Mouse (Mus musculus): ENCODE results near the gene Myh9. TPM values are rescaled to one million over a fixed set of nuclear protein-coding genes. Genes with fewer than 3 reads are reported as not detected.

The Myh9 gene
- polyA plus RNA-seq, 1 experiment from 2014 or later = 31.8 TPM

DNA sequence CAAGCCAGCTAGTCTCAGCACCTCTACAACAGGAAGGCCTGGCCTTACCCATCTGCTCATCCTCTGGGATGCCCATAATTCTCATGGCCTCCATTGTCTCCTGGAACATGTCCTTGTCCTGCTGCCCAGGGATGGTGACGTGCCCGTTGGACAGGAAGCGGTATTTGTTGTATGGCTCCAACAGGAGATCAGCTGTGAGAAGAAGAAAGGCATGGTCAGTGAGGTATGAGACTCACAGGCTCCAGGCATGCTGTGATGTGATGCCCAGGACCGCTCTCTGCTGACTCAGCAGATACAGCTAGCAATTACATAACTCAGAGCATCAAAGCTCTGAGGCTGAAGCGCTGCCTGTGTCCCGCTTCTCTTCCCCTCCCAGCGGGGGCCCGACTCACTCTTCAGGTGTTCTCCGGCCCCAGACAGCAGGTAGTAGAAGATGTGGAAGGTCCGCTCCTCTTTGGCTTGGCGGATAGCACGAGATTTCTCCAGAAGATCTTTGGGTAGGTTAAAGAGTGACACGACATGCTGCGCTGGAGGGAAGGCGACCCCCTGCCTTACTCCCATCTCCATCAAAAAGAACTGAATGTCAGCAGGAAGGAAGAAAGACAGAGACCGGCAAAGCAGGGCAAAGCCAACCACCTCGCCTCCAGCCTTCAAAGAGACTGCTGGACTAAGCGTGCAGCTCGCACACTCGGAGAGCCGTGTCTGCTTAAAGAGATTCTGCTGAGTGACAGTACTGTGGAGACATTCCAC lies 51.1 kb downstream of the Myh9 start:
- no peak for ATAC-seq (replicated peaks; ENCODE audit: insufficient number of reproducible peaks, low FRiP score, low TSS enrichment)
- Histone ChIP-seq H3K27ac (ENCODE audit: low read depth, low read length) (no peak overlapping the region), H3K9ac (ENCODE audit: low read depth, low read length) (no peak overlapping the region), H3K4me2 (no peak overlapping the region), H3K27me3 (ENCODE audit: control insufficient read depth, insufficient read depth, low read length) (no peaks in the 10 kb centered on the region), H3K9me3 (replicated peaks; ENCODE audit: control insufficient read depth, low read length) (no peaks in the 10 kb centered on the region), H3K4me1 (ENCODE audit: control insufficient read depth, insufficient read depth, low read length) (peaks cover 10% of the 10 kb centered on the region), H3K4me3 (ENCODE audit: low read depth, low read length) (no peak overlapping the region), H3K36me3 (ENCODE audit: control insufficient read depth, insufficient read depth, low read length) (peaks cover 32% of the 10 kb centered on the region)
- WGBS (ENCODE audit: insufficient replicate concordance) = 88% methylated on average over 21 of the region's 21 CpGs

- ATAC-seq (replicated peaks; ENCODE audit: insufficient number of reproducible peaks, low FRiP score, low TSS enrichment) = no peak
- 83% methylated on average over 3 of the region's 3 CpGs for WGBS (ENCODE audit: insufficient replicate concordance)
- H3K9ac ChIP-seq (ENCODE audit: low read depth, low read length) = no peak overlapping the region
- H3K9me3 ChIP-seq (replicated peaks; ENCODE audit: control insufficient read depth, low read length) = no peaks in the 10 kb centered on the region
- no peaks in the 10 kb centered on the region for H3K27me3 ChIP-seq (ENCODE audit: control insufficient read depth, insufficient read depth, low read length)
- H3K4me1 ChIP-seq (ENCODE audit: control insufficient read depth, insufficient read depth, low read length) = no peaks in the 10 kb centered on the region
- no peak overlapping the region for H3K27ac ChIP-seq (ENCODE audit: low read depth, low read length)
- no peak overlapping the region for H3K4me3 ChIP-seq (ENCODE audit: low read depth, low read length)
- peaks cover 23% of the 10 kb centered on the region for H3K36me3 ChIP-seq (ENCODE audit: control insufficient read depth, insufficient read depth, low read length)
- no peak overlapping the region for H3K4me2 ChIP-seq
Measured at GRCm38 (mm10) chr15:77789186-77789585, 52.8 kb downstream of the Myh9 start.

DNA sequence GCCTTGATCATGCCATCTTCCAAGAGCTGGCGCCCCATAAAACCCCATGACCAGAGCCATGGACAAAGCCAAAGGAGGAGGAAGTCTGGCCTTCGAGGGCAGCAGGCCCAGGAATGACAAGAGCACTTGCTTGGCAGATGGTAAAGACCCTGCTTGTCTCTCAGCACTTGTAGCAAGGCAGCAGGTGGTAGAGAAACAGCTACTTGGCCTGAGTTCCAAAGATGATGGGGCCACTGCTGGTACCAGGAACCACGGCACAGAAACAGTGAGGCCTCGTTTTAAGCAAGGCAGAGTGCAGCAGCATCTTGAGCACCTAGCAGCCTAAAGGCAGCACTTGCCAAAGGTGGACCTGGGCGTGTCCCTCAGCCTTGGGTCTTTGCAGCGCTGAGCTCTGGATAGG lies 53.6 kb downstream of the Myh9 start:
- H3K4me3 ChIP-seq (ENCODE audit: low read depth, low read length) = no peak overlapping the region
- ATAC-seq (replicated peaks; ENCODE audit: insufficient number of reproducible peaks, low FRiP score, low TSS enrichment) = no peak
- WGBS (ENCODE audit: insufficient replicate concordance) = 84% methylated on average over 6 of the region's 6 CpGs
- no peaks in the 10 kb centered on the region for H3K4me1 ChIP-seq (ENCODE audit: control insufficient read depth, insufficient read depth, low read length)
- no peaks in the 10 kb centered on the region for H3K27me3 ChIP-seq (ENCODE audit: control insufficient read depth, insufficient read depth, low read length)
- H3K9me3 ChIP-seq (replicated peaks; ENCODE audit: control insufficient read depth, low read length) = no peaks in the 10 kb centered on the region
- H3K4me2 ChIP-seq = no peak overlapping the region
- no peak overlapping the region for H3K27ac ChIP-seq (ENCODE audit: low read depth, low read length)
- peaks cover 27% of the 10 kb centered on the region for H3K36me3 ChIP-seq (ENCODE audit: control insufficient read depth, insufficient read depth, low read length)
- H3K9ac ChIP-seq (ENCODE audit: low read depth, low read length) = no peak overlapping the region

DNA sequence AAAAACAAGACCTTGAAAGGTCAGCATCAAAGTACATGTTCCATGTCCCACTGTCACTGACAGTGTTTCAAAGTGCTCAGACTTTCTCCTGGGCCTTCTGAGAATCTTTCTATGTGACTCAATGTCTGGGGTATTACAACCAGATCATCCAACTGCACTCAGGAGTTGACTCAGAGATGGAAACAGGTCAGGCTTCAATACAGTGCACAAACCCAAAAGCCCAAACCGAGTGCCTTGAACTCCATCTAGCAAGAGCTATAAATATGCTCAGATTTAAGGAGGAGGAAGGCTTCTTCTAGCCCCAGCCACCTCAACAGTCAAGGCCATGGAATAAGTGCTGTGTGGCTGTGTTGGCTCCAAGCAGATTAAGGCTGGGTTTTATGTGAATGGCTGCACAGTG lies 56.2 kb downstream of the Myh9 start:
- Histone ChIP-seq H3K27me3 (ENCODE audit: control insufficient read depth, insufficient read depth, low read length) (no peaks in the 10 kb centered on the region), H3K9ac (ENCODE audit: low read depth, low read length) (no peak overlapping the region), H3K9me3 (replicated peaks; ENCODE audit: control insufficient read depth, low read length) (no peaks in the 10 kb centered on the region), H3K4me3 (ENCODE audit: low read depth, low read length) (no peak overlapping the region), H3K4me2 (no peak overlapping the region), H3K27ac (ENCODE audit: low read depth, low read length) (no peak overlapping the region), H3K36me3 (ENCODE audit: control insufficient read depth, insufficient read depth, low read length) (peaks cover 42% of the 10 kb centered on the region), H3K4me1 (ENCODE audit: control insufficient read depth, insufficient read depth, low read length) (no peaks in the 10 kb centered on the region)
- ATAC-seq (replicated peaks; ENCODE audit: insufficient number of reproducible peaks, low FRiP score, low TSS enrichment) = no peak
- 70% methylated on average over 1 of the region's 1 CpGs for WGBS (ENCODE audit: insufficient replicate concordance)

- Histone ChIP-seq H3K4me3 (ENCODE audit: low read depth, low read length) (no peak overlapping the region), H3K27ac (ENCODE audit: low read depth, low read length) (no peak overlapping the region), H3K4me1 (ENCODE audit: control insufficient read depth, insufficient read depth, low read length) (no peaks in the 10 kb centered on the region), H3K9me3 (replicated peaks; ENCODE audit: control insufficient read depth, low read length) (no peaks in the 10 kb centered on the region), H3K36me3 (ENCODE audit: control insufficient read depth, insufficient read depth, low read length) (peaks cover 45% of the 10 kb centered on the region), H3K9ac (ENCODE audit: low read depth, low read length) (no peak overlapping the region), H3K4me2 (no peak overlapping the region), H3K27me3 (ENCODE audit: control insufficient read depth, insufficient read depth, low read length) (no peaks in the 10 kb centered on the region)
- no peak for ATAC-seq (replicated peaks; ENCODE audit: insufficient number of reproducible peaks, low FRiP score, low TSS enrichment)
- WGBS (ENCODE audit: insufficient replicate concordance) = 71% methylated on average over 22 of the region's 22 CpGs
Measured at GRCm38 (mm10) chr15:77784039-77784824, 57.7 kb downstream of the Myh9 start.

GRCm38 (mm10) chr15:77782449-77783014 lies 59.4 kb downstream of the Myh9 start:
- no peak overlapping the region for H3K27ac ChIP-seq (ENCODE audit: low read depth, low read length)
- ATAC-seq (replicated peaks; ENCODE audit: insufficient number of reproducible peaks, low FRiP score, low TSS enrichment) = no peak
- H3K4me3 ChIP-seq (ENCODE audit: low read depth, low read length) = no peak overlapping the region
- no peak overlapping the region for H3K9ac ChIP-seq (ENCODE audit: low read depth, low read length)
- no peaks in the 10 kb centered on the region for H3K9me3 ChIP-seq (replicated peaks; ENCODE audit: control insufficient read depth, low read length)
- no peaks in the 10 kb centered on the region for H3K4me1 ChIP-seq (ENCODE audit: control insufficient read depth, insufficient read depth, low read length)
- no peaks in the 10 kb centered on the region for H3K27me3 ChIP-seq (ENCODE audit: control insufficient read depth, insufficient read depth, low read length)
- no peak overlapping the region for H3K4me2 ChIP-seq
- 82% methylated on average over 11 of the region's 11 CpGs for WGBS (ENCODE audit: insufficient replicate concordance)
- peaks cover 49% of the 10 kb centered on the region for H3K36me3 ChIP-seq (ENCODE audit: control insufficient read depth, insufficient read depth, low read length)

DNA sequence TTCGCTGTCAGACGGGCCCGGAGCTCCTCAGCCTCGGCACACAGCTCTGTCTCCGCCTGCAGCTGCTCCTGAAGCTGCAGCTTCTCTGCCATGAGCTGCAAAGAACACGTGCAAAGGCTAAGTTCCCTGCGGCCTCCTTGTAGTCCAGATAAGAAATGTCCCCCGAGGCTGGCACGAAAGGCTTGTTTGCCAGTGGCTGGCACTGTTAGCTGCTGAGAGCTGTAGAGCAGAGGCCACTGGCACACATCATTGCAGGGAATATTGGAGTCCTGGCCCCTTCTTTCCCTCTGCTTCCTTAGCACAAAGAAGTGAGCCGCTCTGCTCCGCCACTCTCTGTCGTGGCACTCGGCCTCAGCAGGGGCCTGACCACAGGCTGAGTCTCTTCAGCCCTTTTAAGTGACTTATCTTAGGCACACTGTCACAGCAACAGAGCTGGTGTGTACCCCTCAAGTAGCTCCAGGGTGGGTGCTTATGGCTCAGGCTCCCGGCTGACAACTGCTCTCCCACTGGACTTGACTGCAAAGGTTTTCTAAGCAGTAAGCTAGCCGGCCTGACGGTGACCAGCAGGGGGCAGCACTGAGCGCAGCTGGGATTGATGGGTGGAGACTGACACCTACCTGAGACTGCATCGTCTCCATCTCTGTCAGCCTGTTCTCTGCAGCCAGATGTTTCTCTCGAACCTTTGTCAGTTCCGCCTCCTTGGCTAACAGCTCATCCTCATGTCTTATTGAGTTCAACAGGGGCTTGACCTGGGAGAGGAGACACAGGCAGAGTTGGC lies 66.6 kb downstream of the Myh9 start:
- Histone ChIP-seq H3K9ac (ENCODE audit: low read depth, low read length) (no peak overlapping the region), H3K27me3 (ENCODE audit: control insufficient read depth, insufficient read depth, low read length) (no peaks in the 10 kb centered on the region), H3K27ac (ENCODE audit: low read depth, low read length) (no peak overlapping the region), H3K4me2 (no peak overlapping the region), H3K36me3 (ENCODE audit: control insufficient read depth, insufficient read depth, low read length) (peaks cover 69% of the 10 kb centered on the region), H3K9me3 (replicated peaks; ENCODE audit: control insufficient read depth, low read length) (no peaks in the 10 kb centered on the region), H3K4me1 (ENCODE audit: control insufficient read depth, insufficient read depth, low read length) (no peaks in the 10 kb centered on the region), H3K4me3 (ENCODE audit: low read depth, low read length) (no peak overlapping the region)
- ATAC-seq (replicated peaks; ENCODE audit: insufficient number of reproducible peaks, low FRiP score, low TSS enrichment) = no peak
- WGBS (ENCODE audit: insufficient replicate concordance) = 68% methylated on average over 20 of the region's 20 CpGs

DNA sequence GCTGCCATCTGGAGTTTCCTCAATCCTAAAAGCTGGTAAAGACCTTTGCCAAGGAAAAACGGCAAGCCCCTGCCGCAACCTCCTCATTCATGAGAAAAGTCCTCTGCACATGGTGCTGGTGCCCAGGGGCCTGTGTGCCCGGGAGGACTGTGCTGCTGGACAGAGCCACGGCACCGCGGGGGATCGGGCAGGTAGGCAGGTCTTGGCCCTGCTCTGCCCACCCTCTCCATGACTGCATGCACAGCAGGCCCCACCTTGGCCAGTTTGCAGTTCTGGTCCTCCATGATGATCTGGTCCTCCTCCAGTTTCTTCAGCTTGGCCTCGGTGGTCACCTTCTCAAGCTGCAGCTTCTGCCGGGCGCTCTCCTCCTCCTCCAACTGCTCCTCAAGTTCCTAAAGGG lies 67.7 kb downstream of the Myh9 start:
- peaks cover 69% of the 10 kb centered on the region for H3K36me3 ChIP-seq (ENCODE audit: control insufficient read depth, insufficient read depth, low read length)
- no peak for ATAC-seq (replicated peaks; ENCODE audit: insufficient number of reproducible peaks, low FRiP score, low TSS enrichment)
- 94% methylated on average over 10 of the region's 10 CpGs for WGBS (ENCODE audit: insufficient replicate concordance)
- no peaks in the 10 kb centered on the region for H3K9me3 ChIP-seq (replicated peaks; ENCODE audit: control insufficient read depth, low read length)
- no peak overlapping the region for H3K4me3 ChIP-seq (ENCODE audit: low read depth, low read length)
- H3K4me2 ChIP-seq = no peak overlapping the region
- H3K27ac ChIP-seq (ENCODE audit: low read depth, low read length) = no peak overlapping the region
- H3K4me1 ChIP-seq (ENCODE audit: control insufficient read depth, insufficient read depth, low read length) = no peaks in the 10 kb centered on the region
- no peak overlapping the region for H3K9ac ChIP-seq (ENCODE audit: low read depth, low read length)
- no peaks in the 10 kb centered on the region for H3K27me3 ChIP-seq (ENCODE audit: control insufficient read depth, insufficient read depth, low read length)
